In genomic region chr10:95419726-95420125, GRCm38 (mm10) we compare ENCODE assay signal across 29 mouse cellular contexts.
"Had no signal": no experiment of that assay in that cellular context is flagged by ENCODE, and none has a peak within 500 bp of the region (broad histone marks: within the 10 kb centered on the region; RNA-seq: fewer than 3 reads in every experiment).

No protein-coding gene starts in this region.

- H3K4me2 ChIP-seq: limb, embryonic 12.5 days; limb, embryonic 13.5 days; limb, embryonic 15.5 days; liver, embryonic 11.5 days; liver, embryonic 12.5 days; liver, embryonic 13.5 days; liver, embryonic 15.5 days; lung, embryonic 14.5 days; lung, embryonic 15.5 days; midbrain, embryonic 11.5 days; midbrain, embryonic 12.5 days; midbrain, embryonic 13.5 days; midbrain, embryonic 15.5 days; neural tube, embryonic 12.5 days; neural tube, embryonic 13.5 days had no signal

- DNase-seq: left cerebral cortex, postnatal 4 days; liver, embryonic 13.5 days; liver, postnatal 0 days; lung, adult 2 months; lung, embryonic 14.5 days; lung, postnatal 10 days; lung, postnatal 14 days; midbrain, embryonic 14.5 days had no signal

- H3K27ac ChIP-seq: left cerebral cortex, adult 2 months; limb, embryonic 10.5 days; limb, embryonic 12.5 days; limb, embryonic 13.5 days; limb, embryonic 15.5 days; liver, embryonic 12.5 days; liver, embryonic 13.5 days; liver, embryonic 14.5 days; liver, embryonic 15.5 days; lung, embryonic 15.5 days; macrophage; midbrain, embryonic 10.5 days; midbrain, embryonic 12.5 days; midbrain, embryonic 13.5 days; midbrain, embryonic 15.5 days; neural tube, embryonic 12.5 days; neural tube, embryonic 13.5 days had no signal

- H3K36me3 ChIP-seq: limb, embryonic 10.5 days; limb, embryonic 12.5 days; limb, embryonic 13.5 days; limb, embryonic 15.5 days; liver, embryonic 12.5 days; liver, embryonic 13.5 days; liver, embryonic 15.5 days; lung, embryonic 15.5 days; midbrain, embryonic 10.5 days; midbrain, embryonic 12.5 days; midbrain, embryonic 13.5 days; midbrain, embryonic 15.5 days; neural tube, embryonic 12.5 days; neural tube, embryonic 13.5 days had no signal

- H3K4me3 ChIP-seq: left cerebral cortex, adult 2 months; limb, embryonic 10.5 days; limb, embryonic 12.5 days; limb, embryonic 13.5 days; limb, embryonic 15.5 days; liver, embryonic 12.5 days; liver, embryonic 13.5 days; liver, embryonic 15.5 days; lung, embryonic 15.5 days; megakaryocyte, embryonic 14.5 days; midbrain, embryonic 10.5 days; midbrain, embryonic 12.5 days; midbrain, embryonic 13.5 days; midbrain, embryonic 15.5 days; myocyte; neural tube, embryonic 12.5 days; neural tube, embryonic 13.5 days had no signal

- H3K9me3 ChIP-seq: limb, embryonic 10.5 days; limb, embryonic 12.5 days; limb, embryonic 13.5 days; limb, embryonic 15.5 days; liver, embryonic 12.5 days; liver, embryonic 13.5 days; liver, embryonic 15.5 days; lung, embryonic 15.5 days; midbrain, embryonic 10.5 days; midbrain, embryonic 12.5 days; midbrain, embryonic 13.5 days; midbrain, embryonic 15.5 days; neural tube, embryonic 12.5 days; neural tube, embryonic 13.5 days had no signal

- ATAC-seq: liver, embryonic 12.5 days; liver, postnatal 0 days; midbrain, embryonic 13.5 days; midbrain, embryonic 15.5 days; midbrain, embryonic 16.5 days had no signal

- H3K27me3 ChIP-seq: limb, embryonic 13.5 days; lung, embryonic 15.5 days; midbrain, embryonic 15.5 days; neural tube, embryonic 12.5 days had no signal

- H3K9ac ChIP-seq: limb, embryonic 12.5 days; limb, embryonic 13.5 days; limb, embryonic 15.5 days; liver, embryonic 12.5 days; liver, embryonic 13.5 days; liver, embryonic 14.5 days; liver, embryonic 15.5 days; liver, postnatal 0 days; lung, embryonic 14.5 days; lung, embryonic 15.5 days; midbrain, embryonic 12.5 days; midbrain, embryonic 13.5 days; midbrain, embryonic 15.5 days; neural tube, embryonic 12.5 days; neural tube, embryonic 13.5 days had no signal
